Mouse (Mus musculus) thymus, adult 2 months (tissue): Measurements from ENCODE around the gene Actn1. TPM values are rescaled to one million over a fixed set of nuclear protein-coding genes. Genes with fewer than 3 reads are reported as not detected.

Experiments used
- DNase-seq: peaks from one replicate; pipeline ENCODE4 v3.0.0; 2021
- H3K27ac ChIP-seq: fragments of 200-500 bp; 2 replicates; pipeline ENCODE4 v1.5.1; 2012; ENCODE audit warnings: low read length, control low read depth; ENCODE audit not compliant: control insufficient read depth, insufficient read depth
- H3K27me3 ChIP-seq: fragments of 200-500 bp; 2 replicates; pipeline ENCODE4 v1.6.1; 2012; ENCODE audit warnings: mild to moderate bottlenecking, low read length, moderate library complexity, mixed read lengths; ENCODE audit not compliant: control insufficient read depth, insufficient read depth
- H3K36me3 ChIP-seq: fragments of 200-500 bp; 2 replicates; pipeline ENCODE4 v1.6.1; 2012; ENCODE audit warnings: mild to moderate bottlenecking, low read length, moderate library complexity; ENCODE audit not compliant: control insufficient read depth, insufficient read depth
- H3K4me1 ChIP-seq: fragments of 200-500 bp; replicated peaks from 2 replicates; pipeline ENCODE4 v1.6.1; 2012; ENCODE audit warnings: low read length; ENCODE audit not compliant: control insufficient read depth, insufficient read depth
- H3K4me3 ChIP-seq: fragments of 200-500 bp; 2 replicates; pipeline ENCODE4 v1.5.1; 2012; ENCODE audit warnings: mild to moderate bottlenecking, low read length, control low read depth, moderate library complexity; ENCODE audit not compliant: control insufficient read depth, insufficient read depth
- CTCF ChIP-seq: fragments of 200-500 bp; IDR thresholded peaks from 2 replicates; pipeline ENCODE4 v1.5.1; 2012; ENCODE audit warnings: mild to moderate bottlenecking, control low read depth, low read length, moderate library complexity, borderline replicate concordance; ENCODE audit not compliant: control insufficient read depth, poor library complexity, insufficient read depth; ENCODE audit errors: extremely low read depth
- POLR2A ChIP-seq: fragments of 200-500 bp; IDR thresholded peaks from 2 replicates; pipeline ENCODE4 v1.6.1; 2012; ENCODE audit warnings: mild to moderate bottlenecking, low read length, control low read depth, moderate library complexity; ENCODE audit not compliant: control insufficient read depth, poor library complexity, insufficient read depth; ENCODE audit errors: extremely low read depth
- WGBS: fragments of 180-500 bp; shearing (Covaris S2); methylation state at CpG from one replicate; pipeline ENCODE4 v1.1.7; 2018; 5-methylcytosine and 5-hydroxymethylcytosine counted together
- polyA plus RNA-seq: library from polyadenylated mRNA; depleted of rRNA; stranded (reverse); fragments of >200 nt; gene quantifications from 2 replicates; pipeline ENCODE4 v1.2.3, GENCODE M21; 2012; rRNA removed

Gene Actn1
- polyA plus RNA-seq, 1 experiment, result 153 TPM

DNA sequence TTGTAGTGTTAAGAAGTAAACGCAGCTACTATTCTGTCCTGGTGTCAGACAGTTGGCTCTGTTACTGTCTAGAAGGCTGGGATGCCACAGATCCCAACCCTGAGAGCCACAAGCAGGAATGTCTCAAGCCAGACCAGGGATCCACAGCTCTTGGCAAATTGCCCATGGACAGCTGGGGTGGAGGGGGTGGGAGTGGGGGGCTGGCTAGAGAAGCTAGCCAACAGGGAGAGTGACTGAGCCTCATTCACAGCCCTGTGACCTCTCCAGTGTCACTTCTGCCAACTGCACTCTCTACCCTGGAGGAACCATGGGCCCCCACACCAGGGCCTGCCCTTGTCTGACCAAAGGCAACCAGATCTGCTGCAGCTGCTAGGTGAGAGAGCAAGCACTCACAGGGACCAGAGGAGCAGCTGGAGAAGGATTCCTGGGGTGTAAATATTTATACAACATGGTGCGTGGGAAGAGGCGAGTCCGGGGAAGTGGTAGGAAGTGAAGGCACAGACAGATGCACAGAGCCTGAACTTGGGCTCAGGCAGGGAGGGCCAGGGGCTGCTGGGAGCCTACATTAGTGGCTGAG lies 136.9 kb downstream of the Actn1 start:
- WGBS, result 85% methylated on average over 4 of the region's 4 CpGs
- no peak for DNase-seq
- no peak for TF ChIP-seq CTCF
- TF ChIP-seq POLR2A, result no peak
- Histone ChIP-seq H3K4me1 (peaks cover 8% of the 10 kb centered on the region), H3K27ac (no peak overlapping the region), H3K27me3 (no peaks in the 10 kb centered on the region), H3K36me3 (no peaks in the 10 kb centered on the region), H3K4me3 (no peak overlapping the region)

DNA sequence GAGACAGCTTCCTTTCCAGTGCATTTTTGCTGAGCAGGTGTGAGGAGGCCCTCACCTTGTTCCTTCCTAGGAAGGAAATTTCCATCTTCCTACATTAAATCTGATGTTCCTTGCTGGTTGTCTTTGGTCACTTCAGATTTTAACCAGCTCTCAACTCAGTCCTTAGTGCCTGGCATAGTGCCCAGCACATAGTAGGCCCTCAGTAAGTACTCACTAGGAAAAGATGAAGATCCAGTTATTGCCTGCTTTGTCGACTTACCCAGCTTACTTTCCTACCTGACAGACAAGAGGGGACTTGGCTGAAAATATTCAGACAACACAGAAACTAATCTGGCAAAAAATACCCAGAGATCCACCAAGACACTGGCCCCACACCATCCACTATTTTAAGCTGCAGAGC lies 138.7 kb downstream of the Actn1 start:
- H3K36me3 ChIP-seq, result no peaks in the 10 kb centered on the region
- peaks cover 9% of the 10 kb centered on the region for H3K4me1 ChIP-seq
- 86% methylated on average over 1 of the region's 1 CpGs for WGBS
- no peak overlapping the region for H3K27ac ChIP-seq
- DNase-seq, result no peak
- TF ChIP-seq CTCF, result no peak
- no peak for TF ChIP-seq POLR2A
- H3K27me3 ChIP-seq, result no peaks in the 10 kb centered on the region
- no peak overlapping the region for H3K4me3 ChIP-seq

DNA sequence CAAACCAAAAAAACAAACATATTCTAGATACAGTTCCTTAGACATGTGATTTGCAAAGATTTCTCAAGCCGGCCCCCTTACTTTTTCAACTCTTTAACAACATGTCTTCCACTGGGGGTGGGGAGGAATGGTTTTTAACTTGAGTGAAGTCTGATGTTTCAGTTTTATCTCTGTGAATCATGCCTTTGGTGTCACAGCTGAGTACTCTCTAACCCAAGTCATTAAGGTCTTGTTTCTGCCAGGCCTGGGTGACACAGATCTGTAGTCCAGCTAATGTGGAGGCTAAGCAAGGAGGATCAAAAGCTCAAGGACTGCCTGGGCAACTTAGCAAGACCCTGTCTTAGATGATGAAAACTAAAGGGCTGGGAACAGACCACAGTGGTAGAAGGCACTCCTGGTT lies 141.6 kb downstream of the Actn1 start:
- no peak for DNase-seq
- TF ChIP-seq POLR2A, result no peak
- no peak for TF ChIP-seq CTCF
- 0 out of 2 replicates have a peak overlapping the region, but pooled peaks have one; percentile 29 for H3K27ac ChIP-seq

More for the DNA sequence above, 141.6 kb downstream of the Actn1 start:
- Histone ChIP-seq H3K4me1 (peaks cover 19% of the 10 kb centered on the region), H3K27me3 (no peaks in the 10 kb centered on the region), H3K4me3 (no peak overlapping the region), H3K36me3 (no peaks in the 10 kb centered on the region)
- 70% methylated on average over 1 of the region's 1 CpGs for WGBS

Other genes starting within 250 kb of the Actn1 start
- 253 and 297 TPM in 2 replicates for gene Zfp36l1, start 147.4 kb downstream of the Actn1 start, polyA plus RNA-seq
- gene Dcaf5, start 176.2 kb upstream of the Actn1 start, polyA plus RNA-seq, result 31.9 and 34.8 TPM in 2 replicates
- gene Exd2, start 202.7 kb upstream of the Actn1 start, polyA plus RNA-seq, result 18.7 and 19.6 TPM in 2 replicates